Mouse (Mus musculus) megakaryocyte-erythroid progenitor cell, adult 5-6 weeks (primary cell): ENCODE measurements around the gene Sh3pxd2a. TPM values are rescaled to one million over a fixed set of nuclear protein-coding genes. Genes with fewer than 3 reads are reported as not detected.
A peak's percentile ranks its signal among the peaks of the same experiment; 100 is the strongest.

Source experiments
- ATAC-seq: replicated peaks from 2 replicates; pipeline ENCODE4 v1.8.0; 2016; ENCODE audit warnings: mild to moderate bottlenecking, inconsistent platforms; ENCODE audit not compliant: severe bottlenecking, poor library complexity, low FRiP score, low TSS enrichment
- total RNA-seq, 2 experiments: library from RNA; stranded (forward) in 1 of 2; stranded (reverse) in 1 of 2; fragments of 200-1000, 215-1000 nt in 1 of 2; fragments of >200 nt in 1 of 2; fragmentation: Nextera tagmentation in 1 of 2; gene quantifications; 2 replicates each; pipeline ENCODE4 v1.2.3; 2014 to 2017

The Sh3pxd2a gene
- total RNA-seq, 2 experiments from 2014 or later, result 0.55 to 1.0 TPM

GRCm38 (mm10) chr19:47460120-47460960, 3.9 kb downstream of the Sh3pxd2a start:
- no peak for ATAC-seq

GRCm38 (mm10) chr19:47459214-47459613, 5.0 kb downstream of the Sh3pxd2a start:
- no peak for ATAC-seq

- no peak for ATAC-seq
These were observed 5.6 kb downstream of the Sh3pxd2a start for GRCm38 (mm10) chr19:47458504-47459161.

- no peak for ATAC-seq
These were observed 6.3 kb downstream of the Sh3pxd2a start for GRCm38 (mm10) chr19:47457711-47458503.

- ATAC-seq, result no peak
These were observed 8.2 kb downstream of the Sh3pxd2a start for GRCm38 (mm10) chr19:47456021-47456420.

- no peak for ATAC-seq
These were observed 9.0 kb downstream of the Sh3pxd2a start for GRCm38 (mm10) chr19:47455001-47455755.

- ATAC-seq, result no peak
These were observed 9.8 kb downstream of the Sh3pxd2a start for GRCm38 (mm10) chr19:47454167-47455000.

GRCm38 (mm10) chr19:47453352-47453751, 10.8 kb downstream of the Sh3pxd2a start:
- ATAC-seq, result no peak

- no peak for ATAC-seq
These were observed 11.5 kb downstream of the Sh3pxd2a start for GRCm38 (mm10) chr19:47452682-47453081.

GRCm38 (mm10) chr19:47452211-47452610, 12.0 kb downstream of the Sh3pxd2a start:
- ATAC-seq, result no peak

- ATAC-seq, result no peak
These were observed 12.6 kb downstream of the Sh3pxd2a start for GRCm38 (mm10) chr19:47451476-47452113.

- no peak for ATAC-seq
These were observed 13.7 kb downstream of the Sh3pxd2a start for GRCm38 (mm10) chr19:47450261-47451137.

- no peak for ATAC-seq
These were observed 14.5 kb downstream of the Sh3pxd2a start for GRCm38 (mm10) chr19:47449513-47450227.

GRCm38 (mm10) chr19:47448618-47449151, 15.5 kb downstream of the Sh3pxd2a start:
- ATAC-seq, result peak; percentile 62

GRCm38 (mm10) chr19:47446841-47447365, 17.3 kb downstream of the Sh3pxd2a start:
- ATAC-seq, result 0 out of 2 replicates have a peak, but pooled peaks have one; percentile 16

GRCm38 (mm10) chr19:47446130-47446529, 18.1 kb downstream of the Sh3pxd2a start:
- ATAC-seq, result no peak
